Mouse (Mus musculus) leukemia stem cell, adult 10-12 weeks (primary cell): ENCODE data around the gene C6. TPM values are rescaled to one million over a fixed set of nuclear protein-coding genes. Genes with fewer than 3 reads are reported as not detected.

Source experiments
- polyA plus RNA-seq: library from polyadenylated mRNA; stranded (reverse); fragments of >175 nt; gene quantifications from 2 replicates; pipeline ENCODE4 v1.2.3, GENCODE M21; 2012; ENCODE audit warnings: low replicate concordance

C6 gene
- 1.2 and 3.2 TPM in 2 replicates for polyA plus RNA-seq

GRCm38 (mm10) chr15:4726830-4727310, at the start of gene C6:
TSS of gene C6 (plus strand) at chr15:4727175.

Other genes starting within 250 kb of the C6 start
- gene Mroh2b, start 171.6 kb downstream of the C6 start, polyA plus RNA-seq = not detected in 2 replicates